Mouse (Mus musculus): Measurements from ENCODE around the gene Hist1h2ag. TPM values are rescaled to one million over a fixed set of nuclear protein-coding genes. Genes with fewer than 3 reads are reported as not detected.
"Not testable (repeated sequence)": the region's sequence is repeated elsewhere in the genome, so short reads cannot be mapped to it uniquely, and the experiment has no call there.

Gene Hist1h2ag
- polyA plus RNA-seq, 1 experiment from 2014 or later = 9.4 TPM

DNA sequence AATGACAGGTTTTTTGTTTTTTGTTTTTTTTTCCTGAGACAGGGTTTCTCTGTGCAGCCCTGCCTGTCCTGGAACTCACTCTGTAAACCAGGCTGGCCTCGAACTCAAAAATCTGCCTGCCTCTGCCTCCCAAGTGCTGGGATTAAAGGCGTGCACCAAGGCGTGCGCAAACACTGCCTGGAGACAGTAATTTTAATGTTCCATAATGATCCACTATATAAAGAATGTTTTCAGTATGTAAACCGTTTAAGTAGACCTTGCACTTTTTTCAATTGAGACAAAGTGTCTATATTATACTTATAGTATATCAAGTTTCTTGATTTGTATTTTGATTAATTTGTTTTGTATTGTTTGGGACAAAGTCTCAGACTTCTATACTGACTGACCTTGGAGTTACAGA is 3.4 kb downstream of the Hist1h2ag start:
- peak overlapping the region; percentile 54; the same call in 1 of the 2 replicates for H3K4me3 ChIP-seq (ENCODE audit: low read depth, low read length)
- peak overlapping the region; percentile 80 for H3K4me2 ChIP-seq (ENCODE audit: low read depth, low read length)
- 64% methylated on average over 5 of the region's 5 CpGs for WGBS (ENCODE audit: insufficient replicate concordance)
- H3K36me3 ChIP-seq (replicated peaks; ENCODE audit: insufficient read depth, low read length) = no peaks in the 10 kb centered on the region
- no peak for ATAC-seq
- no peak for DNase-seq
- peaks cover 18% of the 10 kb centered on the region for H3K4me1 ChIP-seq (ENCODE audit: insufficient read depth)
- H3K27me3 ChIP-seq (ENCODE audit: insufficient read depth, low read length) = no peaks in the 10 kb centered on the region
- H3K9me3 ChIP-seq (ENCODE audit: low read length) = no peaks in the 10 kb centered on the region
- no peak for TF ChIP-seq CTCF (IDR thresholded peaks at IDR 0.05; ENCODE audit: low read depth)
- TF ChIP-seq EP300 (IDR thresholded peaks at IDR 0.05; ENCODE audit: low read depth) = no peak
- peak overlapping the region; percentile 96 for H3K27ac ChIP-seq (ENCODE audit: low read depth)
- H3K9ac ChIP-seq (replicated peaks) = no peak overlapping the region; the same call in 1 of the 2 replicates

DNA sequence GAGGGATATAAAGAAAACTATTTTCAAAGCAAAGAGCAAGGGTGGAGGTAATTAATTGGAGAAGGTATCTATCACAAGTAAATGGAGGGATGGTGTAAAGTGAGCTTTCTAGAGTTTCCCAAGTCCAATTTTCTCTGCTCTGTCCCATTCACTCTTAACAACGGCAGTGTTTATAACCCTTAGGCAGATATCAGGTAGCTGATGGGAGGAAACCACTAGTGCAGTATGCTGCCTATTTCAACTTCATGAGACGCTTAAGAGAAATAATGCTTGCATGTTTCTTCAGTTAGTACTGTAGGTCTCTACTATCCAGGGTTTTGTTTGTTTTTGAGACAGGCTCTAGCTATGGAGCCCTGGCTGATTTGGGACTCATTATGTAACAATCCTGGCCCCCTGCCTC is 5.3 kb downstream of the Hist1h2ag start:
- Histone ChIP-seq H3K9me3 (ENCODE audit: low read length) (no peaks in the 10 kb centered on the region), H3K4me2 (ENCODE audit: low read depth, low read length) (peak overlapping the region; percentile 78), H3K36me3 (replicated peaks; ENCODE audit: insufficient read depth, low read length) (no peaks in the 10 kb centered on the region), H3K27ac (ENCODE audit: low read depth) (peak overlapping the region; percentile 96), H3K9ac (replicated peaks) (peak overlapping the region; percentile 79), H3K4me3 (ENCODE audit: low read depth, low read length) (peak overlapping the region; percentile 60; the same call in 1 of the 2 replicates), H3K27me3 (ENCODE audit: insufficient read depth, low read length) (no peaks in the 10 kb centered on the region), H3K4me1 (ENCODE audit: insufficient read depth) (peaks cover 26% of the 10 kb centered on the region)
- ATAC-seq (no peak), DNase-seq (no peak)
- TF ChIP-seq CTCF (IDR thresholded peaks at IDR 0.05; ENCODE audit: low read depth) = no peak
- TF ChIP-seq EP300 (IDR thresholded peaks at IDR 0.05; ENCODE audit: low read depth) = no peak
- WGBS (ENCODE audit: insufficient replicate concordance) = 59% methylated on average over 2 of the region's 2 CpGs

DNA sequence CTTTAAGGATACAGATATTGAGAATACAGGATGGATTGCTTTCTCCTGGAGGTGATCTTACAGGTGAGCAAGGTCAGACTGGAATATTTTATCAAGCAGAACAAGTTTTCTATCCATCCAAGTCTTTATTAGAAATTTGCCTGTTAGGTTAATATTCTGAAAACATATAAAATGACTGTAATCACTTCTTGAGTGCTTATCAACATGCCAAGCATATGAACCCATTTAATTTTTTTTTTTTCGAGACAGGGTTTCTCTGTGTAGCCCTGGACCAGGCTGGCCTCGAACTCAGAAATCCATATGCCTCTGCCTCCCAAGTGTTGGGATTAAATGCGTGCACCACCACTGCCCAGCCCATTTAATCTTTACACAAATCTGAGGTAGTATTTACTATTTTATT is 5.8 kb downstream of the Hist1h2ag start:
- Histone ChIP-seq H3K4me1 (ENCODE audit: insufficient read depth) (peaks cover 23% of the 10 kb centered on the region), H3K9me3 (ENCODE audit: low read length) (no peaks in the 10 kb centered on the region), H3K27ac (ENCODE audit: low read depth) (peak overlapping the region; percentile 96), H3K4me3 (ENCODE audit: low read depth, low read length) (peak overlapping the region; percentile 60), H3K9ac (replicated peaks) (peak overlapping the region; percentile 79), H3K36me3 (replicated peaks; ENCODE audit: insufficient read depth, low read length) (no peaks in the 10 kb centered on the region), H3K4me2 (ENCODE audit: low read depth, low read length) (peak overlapping the region; percentile 78), H3K27me3 (ENCODE audit: insufficient read depth, low read length) (no peaks in the 10 kb centered on the region)
- ATAC-seq (no peak), DNase-seq (no peak)
- WGBS (ENCODE audit: insufficient replicate concordance) = 59% methylated on average over 3 of the region's 3 CpGs
- no peak for TF ChIP-seq EP300 (IDR thresholded peaks at IDR 0.05; ENCODE audit: low read depth)
- TF ChIP-seq CTCF (IDR thresholded peaks at IDR 0.05; ENCODE audit: low read depth) = no peak

DNA sequence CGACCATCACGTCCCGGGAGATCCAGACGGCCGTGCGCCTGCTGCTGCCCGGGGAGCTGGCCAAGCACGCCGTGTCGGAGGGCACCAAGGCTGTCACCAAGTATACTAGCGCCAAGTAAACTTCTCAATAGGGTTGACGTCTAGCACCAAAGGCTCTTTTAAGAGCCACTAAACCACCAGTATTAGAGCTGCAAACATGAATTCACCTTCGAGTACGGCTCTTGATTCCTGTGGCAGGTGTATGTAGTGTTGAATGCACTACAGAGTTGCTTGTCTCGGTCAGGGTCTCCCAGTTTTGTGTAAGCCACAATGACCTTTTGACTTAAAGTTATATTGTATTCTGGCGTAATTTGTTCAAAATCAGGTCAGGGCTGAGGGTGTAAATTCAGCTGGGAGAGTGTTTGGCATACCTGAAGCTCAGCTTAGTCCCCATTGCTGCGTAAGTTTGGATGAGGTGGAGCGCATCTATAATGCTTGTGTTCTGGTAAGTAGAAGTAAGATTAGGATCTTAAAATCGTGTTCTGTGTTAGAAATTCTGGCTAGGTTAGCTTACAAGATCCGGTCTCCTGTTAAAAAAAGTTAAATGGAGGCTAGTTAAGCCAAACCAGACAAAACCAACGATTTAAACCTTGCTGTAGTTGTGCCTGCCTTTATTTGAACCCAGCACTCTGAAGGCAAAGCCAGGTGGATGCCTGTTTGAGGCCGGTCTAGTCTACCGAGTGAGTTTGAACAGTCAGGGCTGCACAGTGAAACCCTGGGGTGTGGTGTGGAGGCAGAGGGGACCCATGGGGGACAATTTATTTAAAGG is 6.4 kb downstream of the Hist1h2ag start:
- Histone ChIP-seq H3K9ac (replicated peaks) (peak overlapping the region; percentile 79), H3K9me3 (ENCODE audit: low read length) (no peaks in the 10 kb centered on the region)

DNA sequence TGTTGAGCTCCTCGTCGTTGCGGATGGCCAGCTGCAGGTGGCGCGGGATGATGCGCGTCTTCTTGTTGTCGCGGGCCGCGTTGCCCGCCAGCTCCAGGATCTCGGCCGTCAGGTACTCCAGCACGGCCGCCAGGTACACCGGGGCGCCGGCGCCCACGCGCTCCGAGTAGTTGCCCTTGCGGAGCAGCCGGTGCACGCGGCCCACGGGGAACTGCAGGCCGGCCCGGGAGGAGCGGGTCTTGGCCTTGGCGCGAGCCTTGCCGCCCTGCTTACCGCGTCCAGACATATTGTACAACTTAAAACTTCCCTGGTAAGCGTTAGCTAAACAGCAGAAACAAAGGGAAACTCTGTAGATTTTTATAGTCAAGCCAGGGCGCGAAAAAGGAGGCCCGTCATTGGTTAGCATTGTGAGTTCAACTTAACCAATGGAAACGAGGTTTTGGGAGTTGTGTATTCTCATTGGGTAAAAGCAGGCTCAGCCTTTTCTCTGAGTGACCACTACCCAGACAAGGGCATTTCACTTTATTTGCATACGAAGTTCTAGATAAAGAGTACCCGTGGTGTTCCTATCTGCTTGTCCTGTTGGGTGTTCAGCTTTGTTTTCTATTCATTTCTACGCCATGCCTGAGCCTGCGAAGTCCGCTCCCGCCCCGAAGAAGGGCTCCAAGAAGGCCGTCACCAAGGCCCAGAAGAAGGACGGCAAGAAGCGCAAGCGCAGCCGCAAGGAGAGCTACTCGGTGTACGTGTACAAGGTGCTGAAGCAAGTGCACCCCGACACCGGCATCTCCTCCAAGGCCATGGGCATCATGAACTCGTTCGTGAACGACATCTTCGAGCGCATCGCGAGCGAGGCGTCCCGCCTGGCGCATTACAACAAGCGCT is 7.2 kb downstream of the Hist1h2ag start, which contains the start of the genes Hist1h2ah and Hist1h2bk:
Hist1h2ah (minus strand) TSS at position 302 of the 882 bp plus-strand sequence.
Hist1h2bk (plus strand) TSS at position 604 of the 882 bp plus-strand sequence.
- H3K9ac ChIP-seq (replicated peaks) = peak within 1 kb of the TSS; percentile 79
- peak within 1 kb of the TSS; percentile 96 for H3K27ac ChIP-seq (ENCODE audit: low read depth)
- WGBS (ENCODE audit: insufficient replicate concordance) = 0% methylated on average over 20 of the region's 69 CpGs
- H3K36me3 ChIP-seq (replicated peaks; ENCODE audit: insufficient read depth, low read length); H3K27me3 ChIP-seq (ENCODE audit: insufficient read depth, low read length); H3K9me3 ChIP-seq (ENCODE audit: low read length): not testable (repeated sequence)
- peak; percentile 92 for ATAC-seq
- peaks cover 22% of the 10 kb centered on the region for H3K4me1 ChIP-seq (ENCODE audit: insufficient read depth)
- H3K4me3 ChIP-seq (ENCODE audit: low read depth, low read length) = peak within 1 kb of the TSS; percentile 60
- peak within 1 kb of the TSS; percentile 78 for H3K4me2 ChIP-seq (ENCODE audit: low read depth, low read length)
- DNase-seq = peak; percentile 86
- peak; percentile 79 for TF ChIP-seq EP300 (IDR thresholded peaks at IDR 0.05; ENCODE audit: low read depth)

More for the DNA sequence above, 6.4 kb downstream of the Hist1h2ag start:
- Histone ChIP-seq H3K27ac (ENCODE audit: low read depth) (peak overlapping the region; percentile 96), H3K4me3 (ENCODE audit: low read depth, low read length) (peak overlapping the region; percentile 60), H3K27me3 (ENCODE audit: insufficient read depth, low read length) (no peaks in the 10 kb centered on the region), H3K4me1 (ENCODE audit: insufficient read depth) (peaks cover 22% of the 10 kb centered on the region), H3K4me2 (ENCODE audit: low read depth, low read length) (peak overlapping the region; percentile 78), H3K36me3 (replicated peaks; ENCODE audit: insufficient read depth, low read length) (no peaks in the 10 kb centered on the region)
- no peak for TF ChIP-seq EP300 (IDR thresholded peaks at IDR 0.05; ENCODE audit: low read depth)
- TF ChIP-seq CTCF (IDR thresholded peaks at IDR 0.05; ENCODE audit: low read depth) = no peak
- ATAC-seq = no peak; the same call in 1 of the 2 replicates
- DNase-seq = peak; percentile 51
- WGBS (ENCODE audit: insufficient replicate concordance) = 3% methylated on average over 19 of the region's 23 CpGs
